Mouse (Mus musculus) MEL (cell line): Measurements from ENCODE around the gene Rab35. TPM values are rescaled to one million over a fixed set of nuclear protein-coding genes. Genes with fewer than 3 reads are reported as not detected.

Source experiments
- DNase-seq: peaks from one replicate; pipeline ENCODE4 v3.0.0; 2011; ENCODE audit warnings: low read depth, low spot score
- H3K27ac ChIP-seq: 2 replicates; pipeline ENCODE4 v1.5.1; 2012; ENCODE audit warnings: low read depth, mild to moderate bottlenecking, control low read depth, low read length, moderate library complexity; ENCODE audit not compliant: control insufficient read depth
- H3K27me3 ChIP-seq, 2 experiments: fragments of 150-350 bp in 1 of 2; sonication (generic) in 1 of 2; 2 replicates each; pipeline ENCODE4 v1.6.1; 2012; ENCODE audit warnings: low read length in 2 of 2, mild to moderate bottlenecking in 2 of 2, improper control_type of control experiment in 1 of 2, moderate library complexity in 1 of 2; ENCODE audit not compliant: insufficient read depth in 2 of 2, control insufficient read depth in 1 of 2
- H3K36me3 ChIP-seq, 2 experiments: 2 replicates each; pipeline ENCODE4 v1.6.1; 2012 to 2014; ENCODE audit warnings: low read length in 2 of 2, improper control_type of control experiment in 1 of 2, inconsistent platforms in 1 of 2, mild to moderate bottlenecking in 1 of 2; ENCODE audit not compliant: insufficient read depth in 2 of 2, control insufficient read depth in 1 of 2
- H3K4me1 ChIP-seq, 2 experiments: fragments of 150-350 bp in 1 of 2; sonication (generic) in 1 of 2; 2 replicates each; pipeline ENCODE4 v1.6.1; 2012; ENCODE audit warnings: low read length in 2 of 2, improper control_type of control experiment in 1 of 2, mild to moderate bottlenecking in 1 of 2; ENCODE audit not compliant: insufficient read depth in 2 of 2, control insufficient read depth in 1 of 2
- H3K4me3 ChIP-seq, 2 experiments: fragments of 150-350 bp in 1 of 2; sonication (generic) in 1 of 2; 2 replicates each; pipeline ENCODE4 v1.5.1; 2012; ENCODE audit warnings: low read depth in 2 of 2, low read length in 2 of 2, mild to moderate bottlenecking in 2 of 2, moderate library complexity in 2 of 2, control low read depth in 1 of 2, improper control_type of control experiment in 1 of 2; ENCODE audit not compliant: control insufficient read depth in 1 of 2, insufficient read depth in 1 of 2
- H3K79me2 ChIP-seq: 2 replicates; pipeline ENCODE4 v1.6.1; 2012; ENCODE audit warnings: mild to moderate bottlenecking, low read length, moderate library complexity; ENCODE audit not compliant: control insufficient read depth, poor library complexity, insufficient read depth
- H3K9ac ChIP-seq: 2 replicates; pipeline ENCODE4 v1.6.1; 2012; ENCODE audit warnings: low read depth, mild to moderate bottlenecking, control low read depth, low read length, moderate library complexity; ENCODE audit not compliant: control insufficient read depth, poor library complexity, severe bottlenecking
- H3K9me3 ChIP-seq: fragments of 150-350 bp; sonication (generic); replicated peaks from 2 replicates; pipeline ENCODE4 v1.6.1; 2012; ENCODE audit warnings: mild to moderate bottlenecking, low read length, improper control_type of control experiment, moderate library complexity; ENCODE audit not compliant: insufficient read depth
- CTCF ChIP-seq, 3 experiments: IDR thresholded peaks in 2 of 3; conservative IDR thresholded peaks in 1 of 3; 2 replicates each; pipeline ENCODE4 v1.5.1; 2011 to 2012; ENCODE audit warnings: low read length in 3 of 3, low read depth in 2 of 3, mild to moderate bottlenecking in 2 of 3, improper control_type of control experiment in 1 of 3, inconsistent platforms in 1 of 3, mixed read lengths in 1 of 3, moderate library complexity in 1 of 3; ENCODE audit not compliant: control insufficient read depth in 1 of 3, insufficient read depth in 1 of 3, poor library complexity in 1 of 3, severe bottlenecking in 1 of 3
- E2F4 ChIP-seq: IDR thresholded peaks from 2 replicates; pipeline ENCODE4 v1.6.1; 2011; ENCODE audit warnings: low read depth, low read length, improper control_type of control experiment, borderline replicate concordance
- EP300 ChIP-seq, 2 experiments: IDR thresholded peaks; 2 replicates each; pipeline ENCODE4 v1.6.1; 2011; ENCODE audit warnings: improper control_type of control experiment in 2 of 2, low read length in 2 of 2, low read depth in 1 of 2, mild to moderate bottlenecking in 1 of 2
- ETS1 ChIP-seq: IDR thresholded peaks from 2 replicates; pipeline ENCODE4 v1.6.1; 2012; ENCODE audit warnings: low read depth, mild to moderate bottlenecking, inconsistent platforms, low read length, improper control_type of control experiment, moderate library complexity
- GATA1 ChIP-seq: IDR thresholded peaks from 2 replicates; pipeline ENCODE4 v1.6.1; 2011; ENCODE audit warnings: low read depth, low read length, improper control_type of control experiment
- KAT2A ChIP-seq: conservative IDR thresholded peaks from 2 replicates; pipeline ENCODE4 v1.6.1; 2012; ENCODE audit warnings: low read depth, low read length, improper control_type of control experiment, inconsistent platforms
- MAX ChIP-seq: IDR thresholded peaks from 2 replicates; pipeline ENCODE4 v1.6.1; 2011; ENCODE audit warnings: low read length, improper control_type of control experiment
- MAZ ChIP-seq: IDR thresholded peaks from 2 replicates; pipeline ENCODE4 v1.6.1; 2012; ENCODE audit warnings: low read depth, mild to moderate bottlenecking, inconsistent platforms, low read length, improper control_type of control experiment
- MEF2A ChIP-seq: IDR thresholded peaks from 2 replicates; pipeline ENCODE4 v1.6.1; 2014; ENCODE audit warnings: low read depth, mild to moderate bottlenecking, inconsistent platforms, low read length, improper control_type of control experiment; ENCODE audit not compliant: poor library complexity, insufficient replicate concordance, severe bottlenecking; ENCODE audit errors: extremely low read depth
- MXI1 ChIP-seq: IDR thresholded peaks from 2 replicates; pipeline ENCODE4 v1.6.1; 2011; ENCODE audit warnings: mild to moderate bottlenecking, low read depth, low read length, improper control_type of control experiment
- MYC ChIP-seq: IDR thresholded peaks from 2 replicates; pipeline ENCODE4 v1.6.1; 2011; ENCODE audit warnings: low read depth, mild to moderate bottlenecking, low read length, improper control_type of control experiment, moderate library complexity
- NRF1 ChIP-seq: IDR thresholded peaks from 2 replicates; pipeline ENCODE4 v1.6.1; 2014; ENCODE audit warnings: low read depth, mild to moderate bottlenecking, inconsistent platforms, low read length, improper control_type of control experiment, moderate library complexity; ENCODE audit not compliant: poor library complexity, insufficient read depth, severe bottlenecking
- POLR2A ChIP-seq, 2 experiments: IDR thresholded peaks; 2 replicates each; pipeline ENCODE4 v1.6.1; 2011 to 2012; ENCODE audit warnings: low read length in 2 of 2, mild to moderate bottlenecking in 2 of 2, control low read depth in 1 of 2, improper control_type of control experiment in 1 of 2, low read depth in 1 of 2, moderate library complexity in 1 of 2; ENCODE audit not compliant: control insufficient read depth in 1 of 2, insufficient read depth in 1 of 2, poor library complexity in 1 of 2
- POLR2AphosphoS2 ChIP-seq: IDR thresholded peaks from 2 replicates; pipeline ENCODE4 v1.6.1; 2011; ENCODE audit warnings: low read length, improper control_type of control experiment
- RAD21 ChIP-seq: IDR thresholded peaks from 2 replicates; pipeline ENCODE4 v1.6.1; 2011; ENCODE audit warnings: mild to moderate bottlenecking, low read depth, low read length, improper control_type of control experiment
- RCOR1 ChIP-seq: IDR thresholded peaks from 2 replicates; pipeline ENCODE4 v1.6.1; 2012; ENCODE audit warnings: low read depth, mild to moderate bottlenecking, inconsistent platforms, low read length, improper control_type of control experiment
- SIN3A ChIP-seq: IDR thresholded peaks from 2 replicates; pipeline ENCODE4 v1.6.1; 2012; ENCODE audit warnings: low read length, improper control_type of control experiment, inconsistent platforms
- TAL1 ChIP-seq: IDR thresholded peaks from 2 replicates; pipeline ENCODE4 v1.6.1; 2012; ENCODE audit warnings: mild to moderate bottlenecking, inconsistent platforms, low read length, moderate library complexity, mixed read lengths
- TCF12 ChIP-seq: IDR thresholded peaks from 2 replicates; pipeline ENCODE4 v1.6.1; 2014; ENCODE audit warnings: low read depth, mild to moderate bottlenecking, inconsistent platforms, low read length, improper control_type of control experiment, moderate library complexity
- USF2 ChIP-seq, 2 experiments: IDR thresholded peaks; 2 replicates each; pipeline ENCODE4 v1.6.1; 2011 to 2012; ENCODE audit warnings: improper control_type of control experiment in 2 of 2, low read length in 2 of 2, borderline replicate concordance in 1 of 2, inconsistent platforms in 1 of 2, low read depth in 1 of 2, mild to moderate bottlenecking in 1 of 2; ENCODE audit not compliant: insufficient read depth in 1 of 2
- ZKSCAN1 ChIP-seq: IDR thresholded peaks from 2 replicates; pipeline ENCODE4 v1.6.1; 2012; ENCODE audit warnings: low read depth, mild to moderate bottlenecking, inconsistent platforms, low read length, improper control_type of control experiment, moderate library complexity
- ZMIZ1 ChIP-seq: IDR thresholded peaks from 2 replicates; pipeline ENCODE4 v1.6.1; 2012; ENCODE audit warnings: low read depth, mild to moderate bottlenecking, inconsistent platforms, low read length, improper control_type of control experiment, moderate library complexity
- ZNF384 ChIP-seq: IDR thresholded peaks from 2 replicates; pipeline ENCODE4 v1.6.1; 2012; ENCODE audit warnings: low read depth, mild to moderate bottlenecking, inconsistent platforms, low read length, improper control_type of control experiment
- polyA plus RNA-seq, 2 experiments: library from polyadenylated mRNA; stranded (reverse) in 1 of 2; unstranded in 1 of 2; fragments of >175 nt in 1 of 2; fragments of >200 nt in 1 of 2; gene quantifications; 2 replicates each; pipeline versions ENCODE4 v1.2.1 to v1.2.4; 2012; ENCODE audit warnings: low replicate concordance in 2 of 2, low read depth in 1 of 2; ENCODE audit not compliant: insufficient read length in 2 of 2, insufficient read depth in 1 of 2, missing spikeins in 1 of 2
- total RNA-seq: library from RNA; depleted of rRNA; stranded (reverse); fragments of 300-350 nt; gene quantifications from 2 replicates; pipeline ENCODE4 v1.2.3, GENCODE M21; 2012

The Rab35 gene
- total and polyA plus RNA-seq, 3 experiments: 66.9 to 113 TPM; not detected in 1

DNA sequence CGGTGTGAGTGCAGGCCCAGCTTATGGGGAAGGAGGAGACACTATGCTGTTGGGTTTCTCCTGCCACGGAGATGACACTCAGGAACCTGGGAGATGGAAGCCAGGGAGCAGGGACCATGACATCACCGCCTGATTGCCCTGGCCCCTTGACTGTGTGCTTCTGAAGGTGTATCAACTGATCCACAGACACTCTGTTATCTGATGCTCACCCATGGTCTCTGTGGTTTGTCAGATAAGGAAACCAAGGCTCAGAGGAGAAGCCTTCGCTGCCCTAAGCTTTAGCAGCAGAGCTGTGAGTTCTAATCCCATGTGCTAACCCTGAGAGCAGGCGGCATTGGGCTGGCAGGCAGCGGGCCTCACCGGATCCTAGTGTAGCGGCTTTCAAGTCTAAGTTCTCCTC lies 2.3 kb downstream of the Rab35 start:
- Histone ChIP-seq H3K4me3 (no peak overlapping the region), H3K9me3 (no peaks in the 10 kb centered on the region), H3K9ac (no peak overlapping the region), H3K79me2 (peaks cover 61% of the 10 kb centered on the region), H3K36me3 (peaks cover 2 to 24% of the 10 kb centered on the region in 2 experiments; a peak in 3 of 4 replicates), H3K27me3 (no peaks in the 10 kb centered on the region), H3K27ac (no peak overlapping the region), H3K4me1 (peaks cover 2 to 37% of the 10 kb centered on the region in 2 experiments)
- peak; percentile 40 for DNase-seq
- TF ChIP-seq MYC (no peak), ETS1 (peak; percentile 64), RAD21 (no peak), E2F4 (no peak), ZKSCAN1 (no peak), RCOR1 (0 out of 2 replicates have a peak, but pooled peaks have one; percentile 29), TAL1 (peak; percentile 45), CTCF (IDR thresholded peaks at IDR 0.05 in 2 of 3, conservative IDR thresholded peaks at IDR 0.05 in 1 of 3; ENCODE audit: control insufficient read depth in 1 of 3, insufficient read depth in 1 of 3, low read depth in 2 of 3, low read length in 3 of 3, poor library complexity in 1 of 3, severe bottlenecking in 1 of 3) (no peak), TCF12 (peak; percentile 76), NRF1 (no peak), MAZ (no peak), SIN3A (peak; percentile 16; the same call in 1 of the 2 replicates), GATA1 (peak; percentile 86), MXI1 (0 out of 2 replicates have a peak, but pooled peaks have one; percentile 28), EP300 (IDR thresholded peaks at IDR 0.05; ENCODE audit: low read depth in 1 of 2, low read length in 2 of 2) (peak; percentile 48 to 65; a peak in 3 of 4 replicates), POLR2A (IDR thresholded peaks at IDR 0.05; ENCODE audit: control insufficient read depth in 1 of 2, insufficient read depth in 1 of 2, low read depth in 1 of 2, low read length in 2 of 2, poor library complexity in 1 of 2) (no peak), ZNF384 (0 out of 2 replicates have a peak, but pooled peaks have one; percentile 0)

DNA sequence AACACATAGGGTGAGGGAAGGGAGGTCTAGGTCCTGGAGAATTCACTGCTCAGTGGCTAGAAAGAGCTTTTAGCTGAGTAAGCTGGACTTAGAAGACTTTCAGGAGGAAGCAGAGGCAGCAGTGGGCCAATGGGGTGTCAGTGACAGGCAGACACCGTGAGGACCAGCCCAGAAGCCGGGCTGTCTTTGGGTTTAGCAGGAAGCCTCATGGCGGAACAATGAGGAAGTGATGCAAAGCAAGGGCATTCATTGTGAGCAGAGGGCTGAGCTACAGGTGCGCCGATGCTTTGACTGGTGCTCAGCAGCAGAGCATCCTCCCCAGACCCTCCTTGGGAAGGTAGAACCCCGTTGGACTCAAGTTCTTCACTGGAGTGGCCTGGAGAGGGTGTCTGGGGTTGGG lies 3.8 kb downstream of the Rab35 start:
- Histone ChIP-seq H3K9ac (no peak overlapping the region), H3K27me3 (no peaks in the 10 kb centered on the region), H3K4me3 (no peak overlapping the region), H3K4me1 (peaks cover 2 to 34% of the 10 kb centered on the region in 2 experiments), H3K27ac (no peak overlapping the region; the same call in 1 of the 2 replicates), H3K79me2 (peaks cover 61% of the 10 kb centered on the region), H3K9me3 (no peaks in the 10 kb centered on the region), H3K36me3 (peaks cover 4 to 23% of the 10 kb centered on the region in 2 experiments)
- DNase-seq: peak; percentile 43
- TF ChIP-seq KAT2A (no peak), USF2 (IDR thresholded peaks at IDR 0.05; ENCODE audit: borderline replicate concordance in 1 of 2, insufficient read depth in 1 of 2, low read depth in 1 of 2, low read length in 2 of 2) (no peak), RAD21 (no peak), ZMIZ1 (no peak), NRF1 (no peak), POLR2AphosphoS2 (no peak), MYC (no peak), TAL1 (no peak), MAX (no peak), MEF2A (no peak)
